Mouse (Mus musculus) thymus, adult 18-20 months (tissue): ENCODE data around the gene Gm37240.
"Not testable (repeated sequence)": the region's sequence is repeated elsewhere in the genome, so short reads cannot be mapped to it uniquely, and the experiment has no call there.

ENCODE experiments used
- DNase-seq, 2 experiments: peaks; one replicate each; pipeline ENCODE4 v3.0.0; 2022; ENCODE audit warnings: mixed read lengths in 2 of 2

The Gm37240 gene

GRCm38 (mm10) chr3:85887239-85887827 is at the start of gene Gm37240, which contains the start of gene Glt28d2:
Gm37240 (minus strand) TSS chr3:85887518.
Glt28d2 (minus strand) TSS chr3:85887516.
- peak; percentile 56 to 69 for DNase-seq

GRCm38 (mm10) chr3:85933586-85933985 is 46.3 kb upstream of the Gm37240 start:
- DNase-seq, result no peak

- DNase-seq, result no peak
These were observed 44.5 kb upstream of the Gm37240 start for GRCm38 (mm10) chr3:85931859-85932258.

GRCm38 (mm10) chr3:85930671-85931255 is 43.4 kb upstream of the Gm37240 start:
- no peak for DNase-seq

GRCm38 (mm10) chr3:85929711-85930110 is 42.4 kb upstream of the Gm37240 start:
- no peak for DNase-seq

- no peak for DNase-seq
These were observed 40.9 kb upstream of the Gm37240 start for GRCm38 (mm10) chr3:85928140-85928611.

GRCm38 (mm10) chr3:85927296-85927695 is 40.0 kb upstream of the Gm37240 start:
- DNase-seq, result no peak

- peak in 1 of 2 experiments; percentile 6 for DNase-seq
These were observed 36.9 kb upstream of the Gm37240 start for GRCm38 (mm10) chr3:85923954-85924945.

GRCm38 (mm10) chr3:85923343-85923742 is 36.0 kb upstream of the Gm37240 start:
- DNase-seq, result no peak

- DNase-seq, result no peak
These were observed 35.0 kb upstream of the Gm37240 start for GRCm38 (mm10) chr3:85922331-85922730.

- not testable (repeated sequence) for DNase-seq
These were observed 33.4 kb upstream of the Gm37240 start for GRCm38 (mm10) chr3:85920671-85921070.

- DNase-seq, result no peak
These were observed 30.3 kb upstream of the Gm37240 start for GRCm38 (mm10) chr3:85917600-85917999.

GRCm38 (mm10) chr3:85914806-85915205 is 27.5 kb upstream of the Gm37240 start:
- no peak for DNase-seq

- DNase-seq, result no peak
These were observed 19.8 kb upstream of the Gm37240 start for GRCm38 (mm10) chr3:85907136-85907535.

- no peak for DNase-seq
These were observed 17.1 kb upstream of the Gm37240 start for GRCm38 (mm10) chr3:85904371-85904770.

GRCm38 (mm10) chr3:85895020-85895419 is 7.7 kb upstream of the Gm37240 start:
- no peak for DNase-seq

- DNase-seq, result no peak
These were observed 4.3 kb upstream of the Gm37240 start for GRCm38 (mm10) chr3:85891571-85891970.

- DNase-seq, result peak in 1 of 2 experiments; percentile 8
These were observed 928 bp upstream of the Gm37240 start for GRCm38 (mm10) chr3:85888221-85888671.

GRCm38 (mm10) chr3:85886636-85887238 is 581 bp downstream of the Gm37240 start:
- no peak for DNase-seq

- no peak for DNase-seq
These were observed 1.4 kb downstream of the Gm37240 start for GRCm38 (mm10) chr3:85885906-85886305.

GRCm38 (mm10) chr3:85880687-85881086 is 6.6 kb downstream of the Gm37240 start:
- no peak for DNase-seq

- no peak for DNase-seq
These were observed 7.2 kb downstream of the Gm37240 start for GRCm38 (mm10) chr3:85880068-85880467.

- DNase-seq, result no peak
These were observed 8.4 kb downstream of the Gm37240 start for GRCm38 (mm10) chr3:85878911-85879310.
